Mouse (Mus musculus) heart, embryonic 16.5 days (tissue): Measurements from ENCODE around the gene Ago4. TPM values are rescaled to one million over a fixed set of nuclear protein-coding genes. Genes with fewer than 3 reads are reported as not detected.

Source experiments
- ATAC-seq: fragments of 200-750 bp; cut with Nextera tagmentation; replicated peaks from 2 replicates; pipeline ENCODE4 v1.8.0; 2017; ENCODE audit warnings: moderate number of reproducible peaks; ENCODE audit not compliant: insufficient read depth, low FRiP score; ENCODE audit errors: extremely low read depth
- H3K27ac ChIP-seq: fragments of 300-500 bp; sonication (generic); 2 replicates; pipeline ENCODE4 v1.5.1; 2014; ENCODE audit warnings: mild to moderate bottlenecking, low read length, control low read depth, moderate library complexity
- H3K27me3 ChIP-seq: fragments of 300-500 bp; sonication (generic); 2 replicates; pipeline ENCODE4 v1.6.1; 2014; ENCODE audit warnings: low read length, mixed read lengths; ENCODE audit not compliant: control insufficient read depth, insufficient read depth
- H3K36me3 ChIP-seq: fragments of 300-500 bp; sonication (generic); 2 replicates; pipeline ENCODE4 v1.6.1; 2014; ENCODE audit not compliant: control insufficient read depth, insufficient read depth
- H3K4me1 ChIP-seq: fragments of 300-500 bp; sonication (generic); 2 replicates; pipeline ENCODE4 v1.6.1; 2014; ENCODE audit warnings: low read length, mixed read lengths; ENCODE audit not compliant: control insufficient read depth, insufficient read depth
- H3K4me2 ChIP-seq: fragments of 300-500 bp; sonication (generic); 2 replicates; pipeline ENCODE4 v1.6.1; 2014; ENCODE audit warnings: low read depth, mild to moderate bottlenecking, control low read depth, low read length
- H3K4me3 ChIP-seq: fragments of 300-500 bp; sonication (generic); 2 replicates; pipeline ENCODE4 v1.5.1; 2014; ENCODE audit warnings: mild to moderate bottlenecking, control low read depth, low read length
- H3K9ac ChIP-seq: fragments of 300-500 bp; sonication (generic); 2 replicates; pipeline ENCODE4 v1.6.1; 2014; ENCODE audit warnings: low read length, control low read depth
- H3K9me3 ChIP-seq: fragments of 300-500 bp; sonication (generic); replicated peaks from 2 replicates; pipeline ENCODE4 v1.6.1; 2016; ENCODE audit warnings: low read length; ENCODE audit not compliant: control insufficient read depth
- WGBS: fragments of 180-500 bp; shearing (Covaris S2); extraction: QIAGEN DNeasy Blood & Tissue Kit; methylation state at CpG from one replicate; pipeline ENCODE4 v1.1.7; 2014; 5-methylcytosine and 5-hydroxymethylcytosine counted together
- polyA plus RNA-seq: library from polyadenylated mRNA; unstranded; fragments of >200 nt; fragmentation: Nextera tagmentation; extraction: Ambion mirVana; gene quantifications from 2 replicates; pipeline ENCODE4 v1.2.1, GENCODE M21; 2015

Ago4 gene
- polyA plus RNA-seq, 1 experiment from 2014 or later = 0.97 TPM

DNA sequence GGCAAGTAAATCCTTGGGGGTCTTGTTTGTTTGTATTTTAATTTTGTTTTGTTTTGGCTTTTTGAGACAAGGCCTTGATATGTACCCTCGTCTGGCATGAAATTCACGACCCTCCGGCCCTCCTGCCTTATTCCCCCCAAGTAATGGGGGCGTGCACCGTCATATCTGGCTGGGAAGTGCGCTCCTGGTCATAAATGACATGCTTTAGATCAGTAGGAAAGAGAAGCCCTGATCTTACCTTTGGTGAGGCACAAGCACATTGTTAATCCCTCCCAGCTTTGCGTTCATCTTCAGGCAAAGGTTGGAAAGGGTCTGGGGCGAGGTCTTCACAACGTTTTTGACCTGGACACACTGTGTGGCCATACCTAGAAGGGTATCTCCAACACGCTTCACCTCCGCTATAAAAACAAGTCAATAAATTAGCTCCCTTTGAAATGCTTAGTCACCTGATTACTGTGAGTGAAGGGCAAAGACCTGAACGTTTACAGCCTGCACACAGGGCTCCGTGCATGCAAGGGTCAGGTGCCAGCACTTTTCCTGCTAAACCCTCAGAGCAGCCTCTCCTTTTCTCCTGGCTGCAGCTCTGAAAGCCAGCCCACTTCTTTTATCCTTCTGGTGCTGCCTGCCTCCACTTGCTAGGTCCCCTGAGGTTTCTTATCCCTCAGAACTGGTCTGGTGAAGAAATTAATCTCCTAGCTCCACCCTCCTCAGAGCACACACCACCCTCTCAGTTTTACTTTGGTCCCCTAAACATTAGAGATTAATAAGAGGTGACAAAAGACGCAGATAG is 25.0 kb downstream of the Ago4 start:
- no peaks in the 10 kb centered on the region for H3K27me3 ChIP-seq
- H3K36me3 ChIP-seq = no peaks in the 10 kb centered on the region; the same call in none of the 2 replicates
- 69% methylated on average over 14 of the region's 14 CpGs for WGBS
- no peak overlapping the region for H3K4me3 ChIP-seq
- no peaks in the 10 kb centered on the region for H3K4me1 ChIP-seq
- no peak overlapping the region for H3K27ac ChIP-seq
- no peak overlapping the region for H3K9ac ChIP-seq
- ATAC-seq = no peak
- no peaks in the 10 kb centered on the region for H3K9me3 ChIP-seq
- no peak overlapping the region for H3K4me2 ChIP-seq

- 45% methylated on average over 8 of the region's 8 CpGs for WGBS
- Histone ChIP-seq H3K27me3 (no peaks in the 10 kb centered on the region), H3K9me3 (no peaks in the 10 kb centered on the region), H3K9ac (no peak overlapping the region), H3K4me3 (no peak overlapping the region), H3K4me2 (no peak overlapping the region), H3K36me3 (no peaks in the 10 kb centered on the region; the same call in 1 of the 2 replicates), H3K27ac (no peak overlapping the region), H3K4me1 (no peaks in the 10 kb centered on the region)
- ATAC-seq = no peak
These were observed 30.3 kb downstream of the Ago4 start for GRCm38 (mm10) chr4:126502977-126503309.

DNA sequence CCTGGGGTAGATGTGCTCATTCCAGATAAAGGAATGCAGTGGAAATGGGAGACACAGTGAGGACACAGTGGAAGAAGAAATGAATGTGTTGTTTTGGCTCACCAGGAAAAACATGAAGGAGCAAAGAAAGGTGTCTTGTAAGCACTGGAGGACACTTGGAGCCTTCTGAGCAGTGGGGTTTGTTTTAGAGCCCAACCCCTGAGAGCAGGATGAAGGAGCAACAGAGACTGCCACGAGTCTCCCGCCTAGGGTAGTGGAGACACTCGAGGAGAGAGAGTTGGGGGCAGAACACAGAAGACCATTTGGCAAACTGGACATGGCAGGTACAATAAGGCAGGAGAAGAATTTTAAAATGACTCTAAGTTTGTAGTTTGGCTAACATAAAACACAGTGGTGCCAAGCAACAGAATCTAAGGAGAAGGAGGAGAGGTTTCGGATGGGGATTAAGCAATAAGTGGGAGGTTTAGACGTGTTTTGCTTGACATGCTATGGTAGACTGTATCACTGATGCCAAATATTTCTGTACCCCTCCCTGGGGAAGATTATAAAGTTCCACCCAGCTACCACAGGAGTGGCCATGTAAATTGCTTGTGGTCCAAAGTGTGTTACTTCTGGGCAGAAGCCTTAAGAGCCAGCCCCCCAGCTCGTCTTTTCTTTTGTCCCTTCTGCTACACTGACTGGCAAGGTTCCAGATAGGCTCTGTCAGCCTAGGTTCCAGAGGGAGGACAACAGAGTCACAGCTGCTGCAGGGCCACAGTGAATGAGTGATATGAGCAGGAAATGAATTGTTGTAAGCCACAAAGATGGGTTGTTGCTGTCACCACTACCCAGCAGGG is 30.9 kb downstream of the Ago4 start:
- no peak for ATAC-seq
- Histone ChIP-seq H3K27ac (no peak overlapping the region), H3K36me3 (no peaks in the 10 kb centered on the region; the same call in 1 of the 2 replicates), H3K4me3 (no peak overlapping the region), H3K9ac (no peak overlapping the region), H3K4me1 (no peaks in the 10 kb centered on the region), H3K4me2 (no peak overlapping the region), H3K27me3 (no peaks in the 10 kb centered on the region), H3K9me3 (no peaks in the 10 kb centered on the region)
- 55% methylated on average over 6 of the region's 6 CpGs for WGBS

GRCm38 (mm10) chr4:126498601-126499000 is 34.7 kb downstream of the Ago4 start:
- Histone ChIP-seq H3K36me3 (no peaks in the 10 kb centered on the region), H3K4me1 (peaks cover 3% of the 10 kb centered on the region; the same call in 1 of the 2 replicates), H3K4me3 (no peak overlapping the region), H3K9ac (no peak overlapping the region), H3K9me3 (no peaks in the 10 kb centered on the region), H3K27ac (no peak overlapping the region), H3K27me3 (no peaks in the 10 kb centered on the region), H3K4me2 (no peak overlapping the region)
- 54% methylated on average over 1 of the region's 1 CpGs for WGBS
- ATAC-seq = no peak

GRCm38 (mm10) chr4:126496963-126497362 is 36.3 kb downstream of the Ago4 start:
- ATAC-seq = no peak
- Histone ChIP-seq H3K36me3 (no peaks in the 10 kb centered on the region), H3K4me2 (no peak overlapping the region), H3K27me3 (no peaks in the 10 kb centered on the region), H3K27ac (no peak overlapping the region), H3K9ac (no peak overlapping the region), H3K9me3 (no peaks in the 10 kb centered on the region), H3K4me1 (peaks cover 3% of the 10 kb centered on the region; the same call in 1 of the 2 replicates), H3K4me3 (no peak overlapping the region)
- WGBS = 75% methylated on average over 2 of the region's 2 CpGs

DNA sequence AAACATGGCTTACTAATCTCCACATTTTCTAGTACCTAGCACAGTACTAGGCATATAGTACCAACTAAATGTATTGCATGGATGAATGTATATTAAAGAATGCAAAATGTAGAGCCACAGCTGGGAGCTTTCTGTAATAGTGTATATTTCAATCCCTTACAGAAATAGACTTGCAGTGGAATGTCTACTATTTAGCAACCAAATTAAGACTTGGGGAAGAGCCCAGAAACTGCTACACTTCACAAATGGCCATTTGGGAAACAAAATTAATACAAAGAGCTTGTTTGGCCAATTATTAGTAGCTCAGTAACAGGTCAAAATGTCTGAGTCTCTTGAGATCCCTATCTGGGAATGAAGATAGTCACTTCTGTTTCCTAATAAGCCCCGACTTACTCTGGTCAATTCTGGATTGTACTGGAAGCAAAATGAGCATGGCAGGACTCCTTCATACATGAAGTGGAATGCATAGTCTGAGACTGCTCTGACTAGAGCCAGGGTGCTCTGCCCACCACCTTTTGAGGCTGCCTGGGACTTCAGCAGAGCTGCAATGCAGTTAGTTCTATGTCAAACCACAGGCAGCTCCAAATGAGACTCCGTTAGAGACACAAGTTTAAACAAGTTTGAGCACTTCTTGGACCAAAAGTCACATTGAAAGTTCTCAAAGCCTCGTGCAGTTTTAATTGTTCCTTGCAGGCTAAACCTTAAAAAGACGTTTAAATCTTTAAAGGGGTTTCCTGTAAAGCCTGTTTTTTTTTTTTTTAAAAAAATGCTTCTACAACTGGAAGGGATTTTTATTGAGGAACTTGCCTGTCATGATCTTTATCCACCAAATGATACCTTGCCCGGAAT is 37.1 kb downstream of the Ago4 start:
- Histone ChIP-seq H3K4me2 (no peak overlapping the region), H3K27me3 (no peaks in the 10 kb centered on the region), H3K9ac (no peak overlapping the region), H3K27ac (0 out of 2 replicates have a peak overlapping the region, but pooled peaks have one; percentile 7), H3K36me3 (no peaks in the 10 kb centered on the region), H3K4me1 (peaks cover 3% of the 10 kb centered on the region; the same call in 1 of the 2 replicates), H3K9me3 (no peaks in the 10 kb centered on the region), H3K4me3 (no peak overlapping the region)
- ATAC-seq = no peak
- 66% methylated on average over 5 of the region's 5 CpGs for WGBS

DNA sequence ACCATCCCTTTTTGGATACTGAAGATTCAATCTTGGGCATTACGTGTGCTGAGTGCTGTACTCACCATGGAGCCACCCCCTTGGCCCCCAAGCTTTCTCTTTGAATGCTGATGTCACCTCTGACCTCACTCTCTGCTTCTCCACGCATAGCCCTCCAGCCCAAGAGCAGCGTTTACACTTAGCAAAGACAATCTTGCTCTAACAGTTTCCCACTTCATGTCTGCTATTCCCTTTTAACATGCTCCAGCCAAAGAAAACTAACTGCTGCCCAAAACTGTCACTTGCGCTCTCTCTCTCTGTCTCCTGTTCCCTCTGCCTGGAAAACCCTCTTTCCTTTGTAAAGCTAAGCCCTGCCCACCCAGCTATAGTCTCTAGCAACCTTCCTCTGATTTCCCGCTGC is 37.8 kb downstream of the Ago4 start:
- H3K27me3 ChIP-seq = no peaks in the 10 kb centered on the region
- H3K9ac ChIP-seq = no peak overlapping the region
- H3K4me2 ChIP-seq = no peak overlapping the region
- no peak overlapping the region for H3K4me3 ChIP-seq
- 50% methylated on average over 5 of the region's 5 CpGs for WGBS
- no peak for ATAC-seq
- no peaks in the 10 kb centered on the region for H3K36me3 ChIP-seq
- H3K9me3 ChIP-seq = no peaks in the 10 kb centered on the region
- peaks cover 3% of the 10 kb centered on the region; the same call in 1 of the 2 replicates for H3K4me1 ChIP-seq
- H3K27ac ChIP-seq = no peak overlapping the region; the same call in 1 of the 2 replicates

DNA sequence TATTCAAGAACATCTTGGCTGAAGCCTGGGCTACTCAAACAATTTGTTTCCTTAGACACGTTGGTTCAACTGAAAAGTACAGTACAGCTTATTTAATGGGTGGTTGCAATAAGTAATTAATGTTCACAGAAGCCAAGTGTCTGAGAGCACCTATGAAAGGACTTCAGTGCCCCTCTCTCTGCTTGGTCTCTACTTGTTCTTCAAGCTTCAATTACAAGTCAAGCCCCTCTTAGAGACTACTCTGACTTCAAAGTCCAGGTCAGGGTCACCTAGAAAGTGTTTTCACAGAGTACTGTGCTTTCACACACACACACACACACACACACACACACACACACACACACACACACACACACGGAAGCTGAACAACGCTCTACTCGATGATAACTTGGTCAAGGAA is 39.9 kb downstream of the Ago4 start:
- Histone ChIP-seq H3K9ac (no peak overlapping the region), H3K9me3 (no peaks in the 10 kb centered on the region), H3K27ac (no peak overlapping the region), H3K27me3 (no peaks in the 10 kb centered on the region), H3K4me3 (no peak overlapping the region), H3K4me1 (peaks cover 3% of the 10 kb centered on the region; the same call in 1 of the 2 replicates), H3K36me3 (no peaks in the 10 kb centered on the region), H3K4me2 (no peak overlapping the region)
- no peak for ATAC-seq
- 80% methylated on average over 4 of the region's 4 CpGs for WGBS
